Mouse (Mus musculus) liver, adult 10 weeks (tissue): ENCODE data around the gene Gm14819. TPM values are rescaled to one million over a fixed set of nuclear protein-coding genes. Genes with fewer than 3 reads are reported as not detected.

Source experiments
- polyA plus RNA-seq: library from polyadenylated mRNA; stranded (reverse); fragments of 350-450 nt; fragmentation: Illumina TruSeq; extraction: RNeasy Lipid Tissue Mini Kit (QIAGEN cat#74804); gene quantifications from one replicate; pipeline ENCODE4 v1.2.3, GENCODE M21; 2014; ENCODE audit warnings: low read depth, low replicate concordance

Gene Gm14819
- not detected for polyA plus RNA-seq

GRCm38 (mm10) chrX:35403883-35404282 is at the start of gene Gm14819:
TSS of gene Gm14819 (plus strand) at chrX:35404183.

